Mouse (Mus musculus): ENCODE measurements around the gene Scn3a.

The Scn3a gene

GRCm38 (mm10) chr2:65566793-65567787 lies at the start of gene Scn3a:
TSS of gene Scn3a (minus strand) at chr2:65567627.
- in situ Hi-C loops (cut with MboI; ENCODE audit: unreplicated experiment in 2 of 2), result loop anchor here (5.0 to 25.0 kb wide), 4 partner anchors 155 to 605 kb away; no protein-coding TSS in a partner anchor

DNA sequence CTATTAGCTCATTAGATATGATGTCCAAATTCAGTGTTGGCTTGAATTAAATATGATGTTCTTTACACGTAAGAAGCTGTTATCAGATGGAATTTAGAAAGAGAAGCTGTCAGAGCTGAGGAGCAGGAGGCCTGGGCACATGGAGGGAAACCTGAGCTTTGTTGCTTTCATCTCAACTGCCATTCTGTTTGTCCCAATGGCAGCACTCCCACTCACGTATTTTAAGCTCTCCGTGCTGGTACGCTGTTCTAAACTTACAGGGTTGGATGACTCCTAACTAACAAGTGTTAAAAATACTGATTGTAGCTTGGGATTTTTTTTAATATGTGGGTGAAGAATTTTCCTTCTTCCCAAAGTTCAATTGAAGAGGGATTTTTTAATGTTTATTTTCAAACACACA lies 44.5 kb upstream of the Scn3a start:
- in situ Hi-C loops (cut with MboI; ENCODE audit: unreplicated experiment in 2 of 2), result no loop called here

DNA sequence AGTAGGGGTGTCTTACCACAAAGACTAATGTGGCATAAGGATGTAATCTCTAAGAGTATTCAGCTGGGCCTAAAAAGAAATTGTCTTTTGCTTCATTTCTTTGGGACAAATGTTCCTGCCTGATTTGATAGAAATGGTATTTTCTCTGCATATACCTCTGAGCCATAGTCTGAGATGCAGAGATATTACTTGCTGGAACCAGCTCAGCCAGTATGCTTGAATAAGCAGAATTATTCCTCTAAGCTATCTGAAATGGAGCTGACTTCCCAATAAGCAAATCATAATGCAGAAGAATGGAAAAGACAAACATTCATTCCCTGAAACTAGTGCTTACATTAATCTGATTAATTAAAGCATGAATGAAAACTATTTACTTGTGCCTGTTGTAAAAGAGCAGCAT lies 40.4 kb upstream of the Scn3a start:
- in situ Hi-C loops (cut with MboI; ENCODE audit: unreplicated experiment in 2 of 2), result no loop called here

- in situ Hi-C loops (cut with MboI; ENCODE audit: unreplicated experiment in 2 of 2), result loop anchor here in 1 of 2 experiments (25.0 kb wide), 1 partner anchor 825 kb away; no protein-coding TSS in a partner anchor
Measured at GRCm38 (mm10) chr2:65587679-65588078, 20.3 kb upstream of the Scn3a start.

GRCm38 (mm10) chr2:65567925-65568324 lies 498 bp upstream of the Scn3a start:
- in situ Hi-C loops (cut with MboI; ENCODE audit: unreplicated experiment in 2 of 2), result loop anchor here (5.0 to 25.0 kb wide), 4 partner anchors 156 to 606 kb away; no protein-coding TSS in a partner anchor

DNA sequence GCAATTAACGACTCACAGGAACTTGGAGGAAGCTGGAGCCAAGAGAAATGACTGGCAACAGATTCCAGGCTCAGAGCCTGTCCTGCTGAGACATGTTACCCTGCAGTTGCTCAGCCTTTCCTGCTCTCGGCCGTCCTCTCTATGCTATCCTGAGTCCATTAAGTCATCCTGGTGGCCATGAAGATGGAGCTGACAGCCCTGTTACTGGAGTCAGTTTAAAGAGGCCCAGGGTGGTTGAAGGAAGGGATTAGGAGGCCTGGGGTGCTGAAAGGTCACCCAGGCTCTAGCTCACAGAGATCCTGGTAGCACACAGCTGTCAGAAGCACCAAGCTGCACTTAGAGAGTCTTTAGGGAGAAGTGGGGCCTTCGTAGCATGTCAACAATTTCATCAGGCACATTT lies 3.5 kb downstream of the Scn3a start:
- in situ Hi-C loops (cut with MboI; ENCODE audit: unreplicated experiment in 2 of 2), result loop anchor here (5.0 to 25.0 kb wide), 2 partner anchors 82 to 602 kb away; no protein-coding TSS in a partner anchor

DNA sequence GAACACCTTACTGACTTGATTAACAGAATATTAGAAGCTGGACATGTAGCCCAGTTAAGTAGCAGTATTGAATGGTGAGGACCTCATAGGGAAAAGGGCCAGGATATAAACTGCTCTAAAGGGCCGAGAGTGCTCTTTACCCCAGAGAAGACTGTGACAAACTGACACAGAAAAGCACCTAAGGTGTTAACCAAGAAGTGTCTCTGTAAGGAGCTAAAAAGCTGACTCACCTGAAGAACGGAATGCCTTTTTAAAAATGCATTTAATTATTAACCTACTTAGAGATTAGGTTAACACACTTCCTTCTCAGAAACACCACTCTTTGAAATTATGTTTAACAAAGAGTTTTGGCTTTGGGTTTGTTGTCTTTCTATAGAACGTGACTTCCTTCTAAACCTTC lies 9.7 kb downstream of the Scn3a start:
- in situ Hi-C loops (cut with MboI; ENCODE audit: unreplicated experiment in 2 of 2), result loop anchor here in 1 of 2 experiments (25.0 kb wide), 1 partner anchor 595 kb away; no protein-coding TSS in a partner anchor

DNA sequence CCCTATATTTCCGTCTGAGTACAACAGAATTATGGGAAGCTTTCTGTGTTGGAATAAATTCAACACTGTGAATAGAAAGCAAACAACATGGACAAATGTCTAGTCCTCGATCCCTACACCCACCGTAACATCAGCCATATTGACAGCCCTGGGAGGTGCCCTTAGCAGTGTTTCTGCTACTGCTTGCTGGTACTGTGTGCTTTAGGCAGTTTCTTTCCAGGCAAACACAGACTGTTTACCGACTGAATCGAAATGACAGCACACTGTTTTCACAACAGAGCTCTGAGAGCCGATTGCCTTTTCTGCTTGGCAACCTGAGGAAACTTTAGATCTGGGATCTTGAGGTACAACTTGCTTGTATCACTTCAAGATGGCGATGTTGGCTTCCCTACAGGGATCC lies 12.8 kb downstream of the Scn3a start:
- in situ Hi-C loops (cut with MboI; ENCODE audit: unreplicated experiment in 2 of 2), result loop anchor here (5.0 to 25.0 kb wide), 2 partner anchors 212 to 592 kb away; no protein-coding TSS in a partner anchor

DNA sequence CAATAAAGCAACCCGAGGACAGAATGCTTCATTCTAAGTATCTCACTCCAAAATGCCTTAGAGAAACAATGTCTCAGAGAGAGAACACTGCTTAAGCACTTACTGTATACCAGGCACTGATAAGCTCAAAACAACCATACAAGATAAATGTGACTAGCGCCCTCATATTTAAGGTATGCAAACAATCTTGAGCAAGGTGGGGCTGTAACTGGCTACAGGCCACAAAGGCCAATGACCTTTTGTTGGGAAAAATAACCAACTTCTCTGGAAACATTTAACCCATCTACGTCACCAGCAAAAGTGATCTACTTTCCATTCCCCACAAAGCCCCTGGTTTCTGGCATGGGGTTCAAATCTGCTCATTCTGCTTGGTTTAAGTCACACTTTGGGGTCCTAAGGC lies 14.0 kb downstream of the Scn3a start:
- in situ Hi-C loops (cut with MboI; ENCODE audit: unreplicated experiment in 2 of 2), result loop anchor here (5.0 to 25.0 kb wide), 2 partner anchors 211 to 591 kb away; no protein-coding TSS in a partner anchor

DNA sequence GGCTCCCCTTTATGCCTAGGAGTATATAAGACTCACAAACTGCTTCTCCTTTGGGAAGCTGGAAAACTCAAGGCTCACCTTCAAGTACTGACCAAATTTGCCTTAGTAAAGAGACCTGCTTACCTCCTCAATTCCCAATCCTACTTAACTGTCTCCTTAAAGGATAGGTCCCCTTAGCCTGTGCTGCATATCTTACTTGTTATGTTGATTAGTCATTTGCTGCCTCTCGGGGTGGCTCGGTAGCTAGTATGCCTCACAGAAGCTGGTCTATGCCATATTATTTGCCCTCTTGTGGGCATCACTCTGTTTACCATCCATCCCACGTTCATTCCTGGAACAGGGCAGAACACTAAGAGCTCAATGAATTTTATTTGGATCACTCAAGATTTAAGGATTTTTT lies 14.7 kb downstream of the Scn3a start:
- in situ Hi-C loops (cut with MboI; ENCODE audit: unreplicated experiment in 2 of 2), result loop anchor here (5.0 to 25.0 kb wide), 2 partner anchors 210 to 590 kb away; no protein-coding TSS in a partner anchor

DNA sequence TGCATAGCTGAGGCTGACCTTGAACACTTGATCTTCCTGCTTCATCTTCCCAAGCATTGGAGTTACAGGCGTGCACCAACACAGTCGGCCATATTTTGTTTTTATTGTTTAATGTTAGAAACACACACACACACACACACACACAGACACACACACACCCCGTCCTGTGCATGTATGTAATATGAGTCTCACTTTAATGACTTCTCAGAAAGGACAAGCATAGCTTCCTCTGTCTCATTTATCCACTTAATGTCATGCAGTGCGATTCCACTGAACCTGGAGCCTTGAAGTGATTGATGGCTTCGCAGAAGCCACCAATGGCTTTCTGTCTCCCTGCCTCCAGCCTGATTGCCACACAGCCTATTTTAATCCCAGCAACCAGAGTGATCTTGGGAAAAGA lies 15.2 kb downstream of the Scn3a start:
- in situ Hi-C loops (cut with MboI; ENCODE audit: unreplicated experiment in 2 of 2), result loop anchor here (5.0 to 25.0 kb wide), 2 partner anchors 210 to 590 kb away; no protein-coding TSS in a partner anchor

- in situ Hi-C loops (cut with MboI; ENCODE audit: unreplicated experiment in 2 of 2), result loop anchor here (5.0 to 25.0 kb wide), 2 partner anchors 209 to 589 kb away; no protein-coding TSS in a partner anchor
Measured at GRCm38 (mm10) chr2:65551736-65552135, 15.7 kb downstream of the Scn3a start.

GRCm38 (mm10) chr2:65550564-65550963 lies 16.9 kb downstream of the Scn3a start:
- in situ Hi-C loops (cut with MboI; ENCODE audit: unreplicated experiment in 2 of 2), result loop anchor here (5.0 to 25.0 kb wide), 2 partner anchors 208 to 588 kb away; no protein-coding TSS in a partner anchor

GRCm38 (mm10) chr2:65548665-65549064 lies 18.8 kb downstream of the Scn3a start:
- in situ Hi-C loops (cut with MboI; ENCODE audit: unreplicated experiment in 2 of 2), result no loop called here

DNA sequence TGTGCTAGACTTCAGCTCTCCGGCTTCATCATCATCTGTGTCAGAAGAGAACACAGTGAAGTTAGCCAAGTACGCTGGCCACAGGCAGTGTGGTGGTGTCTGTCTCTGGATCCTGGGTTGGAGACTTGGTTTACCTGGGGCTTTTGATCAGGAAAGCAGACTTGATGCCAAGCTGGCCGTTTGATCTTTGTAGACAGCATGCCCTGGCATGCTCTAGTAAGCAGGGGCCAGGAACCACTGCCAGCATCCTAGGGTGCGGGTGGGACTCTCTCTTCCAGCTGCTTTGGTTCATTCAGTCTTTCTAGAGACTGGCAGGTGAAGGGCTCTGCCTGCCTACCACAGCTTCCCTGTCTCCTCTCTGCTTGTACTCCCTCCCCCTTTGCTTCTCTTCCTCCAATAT lies 20.1 kb downstream of the Scn3a start:
- in situ Hi-C loops (cut with MboI; ENCODE audit: unreplicated experiment in 2 of 2), result no loop called here

DNA sequence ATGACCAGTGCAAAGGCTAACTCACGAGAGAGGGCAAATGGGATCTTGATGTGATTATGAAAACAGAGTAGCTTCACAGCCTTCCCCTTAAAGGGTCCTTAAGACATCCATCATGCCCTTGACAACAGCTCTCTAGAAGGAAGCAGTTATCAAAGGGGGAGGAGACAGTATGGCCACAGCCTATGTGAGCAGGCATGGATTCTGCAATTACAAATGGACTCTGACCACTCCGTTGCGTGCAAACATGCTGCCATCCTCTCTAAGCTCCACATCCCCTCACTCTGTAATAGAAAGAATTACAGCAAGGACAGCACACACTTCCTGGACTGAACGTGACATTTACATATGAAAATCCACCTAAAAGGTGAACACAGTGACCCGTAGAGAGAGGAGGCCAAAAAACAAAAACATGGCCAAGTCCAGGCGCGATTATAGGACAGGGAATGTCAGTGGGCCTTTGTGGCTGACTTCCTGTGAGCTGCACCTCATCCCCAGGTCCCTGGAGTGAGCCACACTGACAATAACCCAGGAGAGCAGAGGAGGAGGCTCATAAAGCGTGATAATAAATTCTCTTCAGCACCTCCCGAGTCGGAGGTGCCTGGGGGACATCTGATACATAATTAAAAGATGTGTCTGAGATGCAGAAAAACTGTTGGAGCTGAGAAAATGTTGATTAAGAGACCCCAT lies 24.4 kb downstream of the Scn3a start:
- in situ Hi-C loops (cut with MboI; ENCODE audit: unreplicated experiment in 2 of 2), result no loop called here

- in situ Hi-C loops (cut with MboI; ENCODE audit: unreplicated experiment in 2 of 2), result no loop called here
Measured at GRCm38 (mm10) chr2:65541781-65542180, 25.6 kb downstream of the Scn3a start.

DNA sequence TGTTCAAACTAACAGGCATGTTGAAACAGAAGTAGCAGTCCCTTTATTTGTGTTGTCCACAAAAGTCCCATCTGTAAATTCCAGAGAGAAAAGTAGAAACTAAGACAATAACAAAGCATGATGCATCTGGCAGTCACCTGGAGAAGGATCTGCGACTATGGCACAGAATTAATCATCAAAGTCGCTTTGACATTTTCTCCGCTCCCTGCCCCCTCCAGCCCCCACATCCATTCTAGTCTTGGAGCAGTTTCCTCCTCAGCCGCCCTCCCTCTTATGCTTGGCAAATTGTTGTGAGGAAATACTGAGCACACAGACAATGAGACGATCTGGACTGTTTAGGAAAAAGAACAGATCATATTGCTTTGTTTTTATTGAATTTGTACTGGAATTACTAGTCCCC lies 29.0 kb downstream of the Scn3a start:
- in situ Hi-C loops (cut with MboI; ENCODE audit: unreplicated experiment in 2 of 2), result no loop called here

DNA sequence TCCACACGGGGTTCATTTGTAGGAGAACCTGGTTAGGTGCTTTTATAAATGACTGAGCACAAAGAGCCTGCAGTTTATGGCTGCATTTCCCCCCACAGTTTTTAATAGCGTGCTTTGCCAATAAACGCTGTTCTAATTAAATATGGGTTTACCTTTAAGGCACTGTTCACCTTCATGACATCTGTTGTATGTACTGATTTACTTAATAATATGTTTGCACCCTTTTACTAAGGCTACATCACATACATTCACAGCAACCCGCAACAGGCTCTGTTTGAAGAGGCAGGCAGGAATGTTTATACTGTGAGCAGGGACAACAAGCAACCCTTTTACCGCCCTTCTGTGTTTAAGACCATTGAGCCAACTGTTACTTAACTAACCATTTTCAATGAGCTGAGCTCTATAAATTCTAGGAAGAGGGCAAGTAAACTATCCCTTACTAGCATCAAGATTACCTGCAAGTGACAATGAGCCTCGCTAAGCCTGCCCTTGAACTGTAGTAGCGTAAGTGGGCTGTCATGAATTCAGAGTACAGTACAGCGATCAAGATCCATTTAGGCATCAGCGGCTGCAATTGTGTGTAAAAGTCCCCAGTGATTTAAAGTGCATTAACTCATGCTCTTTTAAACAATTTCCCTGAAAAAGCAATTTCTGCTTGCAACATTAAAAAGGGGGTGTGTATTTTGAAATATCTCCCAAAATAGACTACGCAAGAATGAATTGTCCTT lies 35.1 kb downstream of the Scn3a start:
- in situ Hi-C loops (cut with MboI; ENCODE audit: unreplicated experiment in 2 of 2), result no loop called here

DNA sequence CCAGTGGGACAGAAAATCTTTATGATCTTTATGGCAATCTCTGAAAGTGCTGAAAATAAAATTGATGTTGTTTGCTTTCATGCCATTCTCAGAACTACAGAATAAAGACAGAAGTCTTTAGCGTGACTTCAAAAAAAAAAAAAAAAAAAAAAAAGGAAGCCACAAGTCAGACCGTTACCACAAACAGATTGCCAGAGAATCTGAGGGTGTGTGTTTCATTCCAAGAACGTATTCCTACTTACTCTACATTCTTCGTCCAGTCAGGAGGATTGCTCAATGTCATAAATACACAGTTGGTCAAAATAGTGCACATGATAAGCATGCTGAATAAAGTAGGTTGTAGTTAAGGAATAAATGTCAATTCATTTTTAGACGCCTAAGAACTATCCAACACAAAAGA lies 38.3 kb downstream of the Scn3a start:
- in situ Hi-C loops (cut with MboI; ENCODE audit: unreplicated experiment in 2 of 2), result no loop called here

Data from v-Abl transformed pro-B cells (cell line).